Mouse (Mus musculus): ENCODE data around the gene Tbc1d15.

DNA sequence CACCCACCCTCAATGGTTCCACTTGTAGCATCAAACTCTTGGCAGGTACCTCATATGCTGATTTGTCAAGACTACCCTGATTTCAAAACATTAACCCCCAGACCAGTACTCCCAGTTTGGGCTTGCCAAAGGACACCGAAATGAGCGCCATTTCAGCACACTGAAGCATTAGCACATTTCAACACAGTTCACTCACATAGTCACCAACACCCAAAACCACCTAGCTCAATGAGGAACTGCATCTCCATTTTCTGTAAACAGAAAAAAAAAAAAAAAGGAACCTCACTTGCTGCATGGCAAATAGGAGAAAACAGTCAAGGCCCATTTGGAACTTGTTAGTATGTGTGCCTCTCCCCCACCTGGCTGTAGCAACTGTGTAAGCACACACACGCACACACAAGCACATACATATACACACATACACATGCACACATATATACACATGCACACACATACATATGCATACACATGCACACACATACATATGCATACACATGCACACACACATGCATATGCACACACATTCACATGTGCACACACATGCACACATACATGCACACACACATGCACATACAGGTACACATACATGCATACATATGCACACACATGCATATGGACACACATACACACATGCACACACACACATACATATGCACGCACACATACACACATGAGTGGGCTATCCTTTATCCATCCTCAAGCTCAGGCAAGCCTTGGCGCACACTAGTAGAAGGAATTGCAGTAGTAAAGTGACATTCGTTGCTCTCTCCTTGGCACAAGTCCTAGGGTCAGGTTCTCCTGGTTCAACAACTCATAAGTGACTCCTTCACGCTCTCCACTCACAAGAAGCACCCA is 80.5 kb downstream of the Tbc1d15 start:
- TF ChIP-seq CTCF (IDR thresholded peaks at IDR 0.05; ENCODE audit: control insufficient read depth, insufficient read depth, insufficient replicate concordance, low read depth, low read length) (no peak), POLR2A (IDR thresholded peaks at IDR 0.05; ENCODE audit: control insufficient read depth, low read depth, low read length) (no peak)
